Mouse (Mus musculus): ENCODE measurements around the gene Tmem141.

The Tmem141 gene

DNA sequence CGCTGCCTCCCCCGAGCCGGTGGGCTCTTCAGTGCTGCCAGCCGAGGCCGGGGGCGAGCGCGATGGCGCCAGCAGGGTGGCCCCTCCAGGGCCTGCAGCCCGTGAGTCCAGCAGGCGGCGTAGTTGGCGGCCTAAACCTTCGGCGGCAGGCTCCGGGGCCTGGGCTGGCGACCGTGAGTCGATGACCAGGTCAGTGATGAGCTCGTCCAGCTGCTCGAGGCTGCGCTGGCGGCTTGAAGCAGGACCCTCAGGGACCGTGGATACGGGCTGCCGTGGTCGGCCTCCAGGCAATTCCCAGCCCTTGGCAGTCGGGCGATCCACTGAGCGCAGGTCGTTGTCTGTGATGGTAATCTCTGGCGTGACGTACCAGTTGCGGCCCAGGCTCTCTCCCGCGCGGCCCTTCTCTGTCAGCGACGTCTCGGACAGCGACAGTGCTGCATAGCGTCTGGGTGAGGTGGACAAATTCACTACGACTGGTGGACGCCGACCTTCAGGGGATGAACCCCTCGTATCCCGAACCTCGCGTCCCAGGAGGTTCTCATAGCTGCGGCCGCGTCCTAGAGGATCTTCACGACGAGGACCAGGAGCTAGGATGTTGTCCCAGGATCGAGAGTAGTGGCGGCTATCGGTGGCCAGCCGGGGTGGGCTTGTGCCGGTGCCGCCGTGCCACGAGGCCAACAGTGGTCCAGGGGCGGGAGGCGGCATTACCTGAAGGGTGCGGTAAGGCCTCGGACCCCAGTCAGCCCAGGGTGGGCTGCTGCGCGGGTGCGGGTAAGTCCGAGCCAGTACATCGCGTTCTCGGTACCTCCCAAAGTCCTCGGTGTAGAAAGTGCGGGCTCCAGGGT lies 43.6 kb downstream of the Tmem141 start:
- DNase-seq: peak; percentile 67 to 77

GRCm38 (mm10) chr2:25576965-25577891 lies 44.6 kb downstream of the Tmem141 start:
- peak; percentile 60 to 63 for DNase-seq

DNA sequence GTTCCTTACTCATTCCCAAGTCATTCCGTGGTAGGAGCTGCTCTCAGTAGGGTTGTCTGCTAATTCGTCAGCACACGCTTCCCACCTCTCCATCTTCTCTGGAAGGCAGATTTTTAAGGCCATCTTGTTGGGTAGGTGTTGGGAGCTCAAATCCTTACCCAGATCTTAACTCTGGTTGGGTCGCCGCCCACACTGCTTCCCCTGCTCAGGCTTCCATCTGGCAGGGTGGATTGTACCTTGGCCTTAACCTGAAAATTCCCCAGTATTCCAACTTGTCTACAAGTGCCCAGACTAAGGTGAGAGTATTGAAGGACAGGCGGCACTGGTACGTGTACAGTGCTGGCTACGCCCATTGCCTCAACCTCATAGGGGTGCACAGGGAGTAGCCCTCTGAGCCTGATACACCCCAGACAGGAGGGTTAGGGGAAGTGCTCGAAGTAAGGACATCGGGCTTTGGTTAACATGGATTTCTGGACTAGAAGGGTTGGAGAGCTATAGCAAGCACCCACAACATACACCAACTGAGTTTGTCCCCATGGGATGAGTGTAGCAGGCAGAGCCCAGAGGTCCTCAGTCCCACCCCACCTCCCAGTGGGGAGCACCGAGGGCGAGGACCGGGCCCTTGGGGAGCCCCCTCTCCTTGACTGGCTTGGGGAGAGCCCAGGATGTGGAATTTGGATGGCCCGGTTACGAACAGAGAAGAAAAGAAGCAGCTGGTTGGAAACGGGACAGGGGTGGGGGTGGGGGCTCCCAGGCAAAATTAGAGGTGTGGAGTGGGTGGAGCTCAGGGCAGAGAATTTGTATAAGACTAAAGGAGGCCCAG lies 45.6 kb downstream of the Tmem141 start:
- peak; percentile 39 to 49 for DNase-seq

DNA sequence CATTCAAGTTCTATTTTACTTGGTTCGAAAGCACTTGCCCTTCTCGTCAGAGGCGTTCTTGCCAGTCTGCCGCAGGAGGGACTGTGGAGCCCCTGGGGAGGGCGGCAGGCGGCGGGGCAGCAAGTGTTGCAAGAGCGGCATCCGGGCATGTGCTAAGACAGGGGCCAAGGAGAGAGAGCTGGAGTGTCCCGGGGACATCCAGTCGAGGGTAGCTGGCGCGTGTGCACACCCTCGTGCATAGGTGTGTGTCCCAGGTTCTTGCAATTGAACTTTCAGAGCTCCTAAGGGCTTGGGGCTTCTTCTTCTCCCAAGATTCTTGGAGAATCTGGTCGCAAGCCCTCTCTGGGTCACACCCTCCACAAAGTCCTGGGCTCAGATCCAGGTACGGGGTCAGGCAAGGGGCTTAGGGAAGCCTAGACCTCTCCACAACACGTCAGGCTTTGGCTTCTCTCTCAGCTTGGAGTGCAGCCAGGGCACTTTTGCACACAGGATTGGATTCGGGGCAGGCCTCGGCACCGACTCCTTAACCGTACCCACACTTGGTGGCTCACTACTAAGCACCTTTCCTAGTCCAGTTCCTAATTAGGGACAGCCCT lies 46.3 kb downstream of the Tmem141 start:
- peak; percentile 77 to 81 for DNase-seq

DNA sequence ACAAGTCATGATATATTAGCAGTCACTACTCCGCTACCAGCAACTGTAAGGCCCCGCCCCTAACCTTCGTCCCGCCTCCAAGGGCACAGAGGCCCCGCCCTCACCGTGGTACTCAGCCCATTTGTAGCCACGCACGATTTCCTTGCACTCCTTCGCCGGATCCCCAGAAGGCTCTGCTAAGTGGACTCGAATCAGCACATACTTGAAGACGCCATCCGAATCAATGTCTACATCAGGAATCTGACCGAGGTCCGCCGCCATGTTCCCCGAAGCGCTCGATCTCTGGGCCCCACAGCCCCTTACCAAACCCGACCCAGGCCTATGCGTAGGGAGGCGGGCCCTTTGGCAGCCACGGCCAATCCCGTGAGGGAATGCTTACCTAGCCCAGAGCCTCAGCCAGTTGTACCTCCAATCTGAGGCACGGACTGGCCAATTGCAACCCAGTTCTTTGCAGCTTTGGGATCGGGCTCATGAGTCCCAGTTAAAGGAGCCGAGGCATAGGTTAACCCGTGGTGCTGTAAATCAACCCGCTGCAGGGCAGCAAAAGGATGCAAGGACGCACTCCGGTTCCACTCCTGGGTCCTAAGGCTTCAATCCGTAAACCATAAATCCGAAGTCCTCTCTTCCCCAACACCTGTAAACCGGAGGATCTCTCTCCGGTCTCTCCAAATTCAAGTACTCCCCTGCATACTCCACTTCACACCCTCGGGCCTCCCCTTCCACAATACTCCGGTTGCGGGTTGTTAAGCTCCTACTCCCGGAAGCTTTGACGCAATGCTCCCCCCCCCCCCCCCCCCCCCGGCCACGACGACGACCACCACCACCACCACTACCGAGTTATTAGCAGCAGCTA lies 47.0 kb downstream of the Tmem141 start, which contains the start of the genes Mamdc4 and Phpt1:
Mamdc4 (minus strand) TSS at position 267 of the 853 bp plus-strand sequence.
Phpt1 (minus strand) TSS at position 646 of the 853 bp plus-strand sequence.
- DNase-seq: peak; percentile 96 to 98

- DNase-seq: peak in 1 of 2 experiments; percentile 34
Observed at GRCm38 (mm10) chr2:25574136-25574535, 47.7 kb downstream of the Tmem141 start.

- peak in 1 of 2 experiments; percentile 30 for DNase-seq
Observed at GRCm38 (mm10) chr2:25573068-25573467, 48.7 kb downstream of the Tmem141 start.

DNA sequence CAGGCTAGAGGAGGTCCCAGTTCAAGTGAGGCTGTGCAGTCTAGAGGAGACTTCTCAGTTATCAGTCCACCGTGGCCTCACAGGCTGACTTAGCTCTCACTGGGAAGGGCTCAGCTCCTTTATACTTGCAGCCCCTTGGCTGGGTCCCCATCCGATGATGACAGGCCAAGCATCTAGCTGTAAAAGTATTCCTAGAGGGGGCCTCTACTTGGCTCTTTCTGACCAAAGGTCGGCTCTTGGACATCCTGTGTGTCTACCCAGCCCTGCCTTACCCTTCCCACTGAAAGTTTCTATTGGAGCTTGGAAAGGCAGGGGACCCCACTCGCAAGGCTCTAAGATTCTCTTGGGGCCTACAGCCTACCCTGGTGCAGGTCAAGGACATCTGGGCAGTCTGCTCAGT lies 50.6 kb downstream of the Tmem141 start:
- peak in 1 of 2 experiments; percentile 4 for DNase-seq
